Mouse (Mus musculus): ENCODE measurements at regions not wholly inside any gene's neighbourhood (a gene's known extent, or its start where the extent isn't known, plus 50 kb on each side); places are given as distances from the start of the nearest gene placed in this dataset.

DNA sequence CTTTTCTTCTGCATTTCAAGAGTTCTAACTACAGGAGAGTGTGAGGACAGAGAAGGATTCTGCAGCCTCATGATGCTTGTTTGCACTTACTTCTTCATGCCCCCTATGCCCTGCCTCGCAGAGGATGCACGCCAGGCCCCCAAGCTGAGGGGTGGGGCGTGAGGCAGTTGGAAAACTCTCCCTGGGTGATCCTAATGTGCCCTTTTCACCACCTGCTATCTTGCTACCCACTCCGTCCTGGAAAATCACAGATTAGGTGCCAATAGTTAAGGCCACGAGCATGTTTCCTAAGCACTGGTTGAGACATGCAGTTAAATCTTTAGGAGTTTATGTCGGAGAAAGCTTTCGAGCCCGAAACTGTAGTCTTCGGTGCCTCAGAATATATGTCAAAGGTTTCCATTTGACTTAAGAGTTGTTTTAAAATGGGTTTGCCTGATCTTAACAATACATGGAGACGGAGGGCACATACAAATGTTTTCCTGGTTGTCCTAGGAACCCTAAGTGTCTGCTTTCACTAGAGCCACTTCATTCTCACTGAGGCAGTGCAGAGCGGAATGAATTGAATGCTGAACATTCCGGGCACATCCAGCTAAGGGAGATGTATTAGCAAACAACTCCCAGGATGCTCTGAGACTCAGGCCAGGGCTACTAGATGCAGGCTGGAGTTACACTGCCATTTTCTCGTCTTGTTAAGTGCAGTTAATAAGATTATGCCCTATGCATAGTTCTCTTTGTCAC lies 51.7 kb upstream of the Rgs2 start:
- TF ChIP-seq CTCF (conservative IDR thresholded peaks at IDR 0.05; ENCODE audit: insufficient read depth, insufficient read length, low read depth, low read length) (no peak), POLR2A (IDR thresholded peaks at IDR 0.05; ENCODE audit: low read depth, low read length) (no peak)

Data from kidney, adult 2 months (tissue).